Mouse (Mus musculus) spleen, adult 12 weeks (tissue): Measurements from ENCODE around the gene Pkp4.
"Not testable (repeated sequence)": the region's sequence is repeated elsewhere in the genome, so short reads cannot be mapped to it uniquely, and the experiment has no call there.

Experiments
- DNase-seq: peaks from one replicate; pipeline ENCODE4 v3.0.0; 2022; ENCODE audit warnings: low spot score

Gene Pkp4

GRCm38 (mm10) chr2:59339776-59340539, 179.3 kb downstream of the Pkp4 start:
- DNase-seq, result no peak

- no peak for DNase-seq
Measured at GRCm38 (mm10) chr2:59340878-59341277, 180.2 kb downstream of the Pkp4 start.

- no peak for DNase-seq
Measured at GRCm38 (mm10) chr2:59342591-59343210, 182.1 kb downstream of the Pkp4 start.

GRCm38 (mm10) chr2:59343834-59344233, 183.2 kb downstream of the Pkp4 start:
- no peak for DNase-seq

- DNase-seq, result no peak
Measured at GRCm38 (mm10) chr2:59344699-59345098, 184.0 kb downstream of the Pkp4 start.

- DNase-seq, result no peak
Measured at GRCm38 (mm10) chr2:59345141-59345839, 184.6 kb downstream of the Pkp4 start.

- no peak for DNase-seq
Measured at GRCm38 (mm10) chr2:59346443-59346842, 185.8 kb downstream of the Pkp4 start.

- DNase-seq, result no peak
Measured at GRCm38 (mm10) chr2:59348585-59348984, 187.9 kb downstream of the Pkp4 start.

- DNase-seq, result no peak
Measured at GRCm38 (mm10) chr2:59350094-59350493, 189.4 kb downstream of the Pkp4 start.

GRCm38 (mm10) chr2:59351303-59352099, 190.9 kb downstream of the Pkp4 start:
- DNase-seq, result no peak

GRCm38 (mm10) chr2:59353821-59354220, 193.2 kb downstream of the Pkp4 start:
- DNase-seq, result no peak

GRCm38 (mm10) chr2:59355531-59356289, 195.1 kb downstream of the Pkp4 start:
- DNase-seq, result no peak

- no peak for DNase-seq
Measured at GRCm38 (mm10) chr2:59359760-59360342, 199.2 kb downstream of the Pkp4 start.

GRCm38 (mm10) chr2:59361350-59361780, 200.7 kb downstream of the Pkp4 start:
- DNase-seq, result no peak

- DNase-seq, result no peak
Measured at GRCm38 (mm10) chr2:59364156-59364842, 203.6 kb downstream of the Pkp4 start.

GRCm38 (mm10) chr2:59367191-59367590, 206.5 kb downstream of the Pkp4 start:
- no peak for DNase-seq

- no peak for DNase-seq
Measured at GRCm38 (mm10) chr2:59373113-59373512, 212.5 kb downstream of the Pkp4 start.

GRCm38 (mm10) chr2:59378096-59378495, 217.4 kb downstream of the Pkp4 start:
- no peak for DNase-seq

GRCm38 (mm10) chr2:59378861-59379260, 218.2 kb downstream of the Pkp4 start:
- DNase-seq, result not testable (repeated sequence)

GRCm38 (mm10) chr2:59383231-59383630, 222.6 kb downstream of the Pkp4 start:
- no peak for DNase-seq
